Mouse (Mus musculus): ENCODE measurements around the gene Ccl11.

DNA sequence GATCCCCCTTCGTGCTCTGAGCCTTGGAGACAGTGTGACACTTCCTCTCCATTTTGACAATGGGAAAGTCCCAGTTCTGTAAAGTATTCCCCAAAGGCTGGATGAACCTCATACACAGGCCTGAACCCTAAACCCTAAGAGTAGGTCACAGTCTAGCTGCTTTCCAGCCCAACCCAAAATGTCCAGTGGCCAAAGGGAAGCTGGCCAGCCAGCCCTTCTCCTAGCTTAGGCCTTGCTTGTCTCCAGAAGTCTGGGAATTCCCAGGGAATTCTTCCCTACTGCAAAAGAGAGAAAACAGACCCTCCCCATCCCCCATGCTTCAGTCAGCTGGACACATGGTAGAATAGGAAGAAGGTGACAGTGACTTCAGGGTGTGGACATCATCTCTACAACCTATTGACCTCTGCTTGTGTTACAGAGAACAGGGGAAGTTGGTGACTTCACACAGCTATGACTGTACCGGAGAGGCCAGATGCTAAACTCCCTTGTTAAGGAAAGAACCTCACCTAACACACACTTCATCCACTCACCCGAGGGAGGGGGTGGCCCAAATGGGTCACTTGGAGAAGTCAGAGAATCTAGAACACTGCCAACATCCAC lies 41.3 kb upstream of the Ccl11 start:
- no peak for TF ChIP-seq POLR2A (IDR thresholded peaks at IDR 0.05; ENCODE audit: low read depth, low read length)
- TF ChIP-seq CTCF (IDR thresholded peaks at IDR 0.05; ENCODE audit: extremely low read depth, insufficient read depth, insufficient read length, insufficient replicate concordance): no peak
